Mouse (Mus musculus): ENCODE measurements at regions not wholly inside any gene's neighbourhood (a gene's known extent, or its start where the extent isn't known, plus 50 kb on each side); places are given as distances from the start of the nearest gene placed in this dataset.

DNA sequence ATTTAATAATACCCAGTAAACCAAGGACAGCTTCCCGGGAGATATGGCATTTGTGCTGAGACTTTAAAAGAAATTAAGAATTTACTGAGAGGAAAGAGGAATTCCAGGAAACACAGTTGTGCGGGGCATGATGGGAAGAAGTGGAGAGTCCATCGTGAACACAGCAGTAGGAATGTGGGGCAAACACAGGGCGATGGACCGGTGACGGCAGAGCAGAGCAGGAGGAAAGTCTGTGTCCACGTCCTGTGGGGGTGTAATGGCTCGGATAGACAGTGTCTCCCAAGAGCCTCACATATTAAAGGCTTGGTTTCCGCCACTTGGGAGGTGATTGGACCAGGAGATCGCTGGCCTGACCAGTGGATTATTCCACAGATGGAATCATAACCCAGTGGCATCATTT, 215.4 kb upstream of the Pkdcc start:
- Histone ChIP-seq H3K27me3 (ENCODE audit: control insufficient read depth, insufficient read depth, low read length) (no peaks in the 10 kb centered on the region), H3K36me3 (ENCODE audit: control insufficient read depth, insufficient read depth, low read length) (no peaks in the 10 kb centered on the region), H3K4me3 (ENCODE audit: extremely low read depth, insufficient read depth, insufficient read length) (no peak overlapping the region), H3K27ac (ENCODE audit: insufficient read depth, low read length) (no peak overlapping the region), H3K4me1 (ENCODE audit: control insufficient read depth, insufficient read depth, insufficient read length) (no peaks in the 10 kb centered on the region)
- no peak for TF ChIP-seq CTCF (IDR thresholded peaks at IDR 0.05; ENCODE audit: extremely low read depth, insufficient read depth, insufficient read length, insufficient replicate concordance)
- TF ChIP-seq POLR2A (IDR thresholded peaks at IDR 0.05; ENCODE audit: low read depth, low read length): no peak
- no peak for DNase-seq (ENCODE audit: low read depth in 1 of 2, low spot score in 2 of 2)
- 84% methylated on average over 10 of the region's 10 CpGs for WGBS

DNA sequence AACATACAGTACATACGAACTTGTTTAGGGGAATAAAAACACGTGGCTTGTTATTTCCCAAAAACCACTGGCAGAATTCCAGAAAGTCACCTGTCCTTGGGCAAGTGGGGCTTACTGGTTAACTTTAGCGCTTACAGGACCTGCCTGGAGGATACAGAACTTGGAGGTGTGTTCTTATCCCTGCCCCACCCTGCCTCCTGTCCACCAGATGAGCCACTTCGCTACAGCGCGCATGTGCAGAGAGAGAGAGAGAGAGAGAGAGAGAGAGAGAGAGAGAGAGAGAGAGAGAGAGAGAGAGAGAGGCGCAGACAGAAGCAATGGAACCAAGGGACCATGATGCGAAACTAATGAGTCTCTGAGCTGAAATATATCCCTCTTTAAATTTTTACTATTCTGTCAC, 214.7 kb upstream of the Pkdcc start:
- H3K27ac ChIP-seq (ENCODE audit: insufficient read depth, low read length): no peak overlapping the region
- no peaks in the 10 kb centered on the region for H3K36me3 ChIP-seq (ENCODE audit: control insufficient read depth, insufficient read depth, low read length)
- no peaks in the 10 kb centered on the region for H3K27me3 ChIP-seq (ENCODE audit: control insufficient read depth, insufficient read depth, low read length)
- H3K4me3 ChIP-seq (ENCODE audit: extremely low read depth, insufficient read depth, insufficient read length): no peak overlapping the region
- TF ChIP-seq CTCF (IDR thresholded peaks at IDR 0.05; ENCODE audit: extremely low read depth, insufficient read depth, insufficient read length, insufficient replicate concordance): no peak
- TF ChIP-seq POLR2A (IDR thresholded peaks at IDR 0.05; ENCODE audit: low read depth, low read length): no peak
- no peak for DNase-seq (ENCODE audit: low read depth in 1 of 2, low spot score in 2 of 2)
- WGBS: 67% methylated on average over 8 of the region's 8 CpGs
- H3K4me1 ChIP-seq (ENCODE audit: control insufficient read depth, insufficient read depth, insufficient read length): no peaks in the 10 kb centered on the region

DNA sequence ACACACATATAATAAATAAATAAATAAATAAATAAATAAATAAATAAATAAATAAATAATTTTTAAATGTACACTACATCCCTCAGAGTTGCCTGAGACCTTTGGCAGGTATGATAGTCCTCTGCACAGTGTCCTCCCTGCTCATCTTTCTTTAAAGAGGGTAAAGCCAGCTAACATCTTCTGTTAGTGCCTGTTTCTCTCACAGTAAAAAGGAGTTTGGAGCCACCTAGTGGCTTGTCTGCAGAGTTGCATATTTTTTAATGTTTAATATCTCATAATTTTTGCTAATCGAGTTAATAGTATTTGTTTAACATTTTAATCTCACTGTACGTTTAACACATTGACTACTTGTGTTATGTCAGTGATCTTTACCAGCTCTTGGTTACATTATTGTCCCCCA, 213.5 kb upstream of the Pkdcc start:
- Histone ChIP-seq H3K36me3 (ENCODE audit: control insufficient read depth, insufficient read depth, low read length) (no peaks in the 10 kb centered on the region), H3K4me3 (ENCODE audit: extremely low read depth, insufficient read depth, insufficient read length) (no peak overlapping the region), H3K27ac (ENCODE audit: insufficient read depth, low read length) (no peak overlapping the region), H3K27me3 (ENCODE audit: control insufficient read depth, insufficient read depth, low read length) (no peaks in the 10 kb centered on the region), H3K4me1 (ENCODE audit: control insufficient read depth, insufficient read depth, insufficient read length) (no peaks in the 10 kb centered on the region)
- TF ChIP-seq CTCF (IDR thresholded peaks at IDR 0.05; ENCODE audit: extremely low read depth, insufficient read depth, insufficient read length, insufficient replicate concordance): no peak
- TF ChIP-seq POLR2A (IDR thresholded peaks at IDR 0.05; ENCODE audit: low read depth, low read length): no peak
- 10% methylated on average over 2 of the region's 2 CpGs for WGBS
- no peak for DNase-seq (ENCODE audit: low read depth in 1 of 2, low spot score in 2 of 2)

DNA sequence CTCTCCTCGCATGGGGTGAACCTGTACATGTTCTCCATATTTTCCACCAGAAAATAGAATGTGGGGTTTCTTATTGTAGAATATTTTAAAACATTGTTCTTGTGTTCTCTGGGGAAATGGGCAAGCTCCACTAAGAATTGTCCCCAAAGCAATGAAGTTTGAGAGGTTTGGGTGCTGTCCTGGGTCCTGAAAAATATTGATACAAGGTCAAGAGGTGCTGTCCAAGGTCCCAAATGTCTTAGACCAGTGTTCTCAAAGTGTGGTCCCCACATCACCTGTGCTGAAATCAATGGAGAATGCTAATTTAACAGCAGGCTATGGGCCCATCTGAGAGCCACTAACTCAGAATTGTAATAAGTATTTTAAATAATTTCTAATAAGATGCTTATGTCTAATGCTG, 204.2 kb upstream of the Pkdcc start:
- no peaks in the 10 kb centered on the region for H3K27me3 ChIP-seq (ENCODE audit: control insufficient read depth, insufficient read depth, low read length)
- WGBS: 85% methylated on average over 1 of the region's 1 CpGs
- H3K36me3 ChIP-seq (ENCODE audit: control insufficient read depth, insufficient read depth, low read length): no peaks in the 10 kb centered on the region
- DNase-seq (ENCODE audit: low read depth in 1 of 2, low spot score in 2 of 2): no peak
- H3K27ac ChIP-seq (ENCODE audit: insufficient read depth, low read length): no peak overlapping the region
- H3K4me1 ChIP-seq (ENCODE audit: control insufficient read depth, insufficient read depth, insufficient read length): no peaks in the 10 kb centered on the region
- TF ChIP-seq POLR2A (IDR thresholded peaks at IDR 0.05; ENCODE audit: low read depth, low read length) (no peak), CTCF (IDR thresholded peaks at IDR 0.05; ENCODE audit: extremely low read depth, insufficient read depth, insufficient read length, insufficient replicate concordance) (no peak)
- H3K4me3 ChIP-seq (ENCODE audit: extremely low read depth, insufficient read depth, insufficient read length): no peak overlapping the region

DNA sequence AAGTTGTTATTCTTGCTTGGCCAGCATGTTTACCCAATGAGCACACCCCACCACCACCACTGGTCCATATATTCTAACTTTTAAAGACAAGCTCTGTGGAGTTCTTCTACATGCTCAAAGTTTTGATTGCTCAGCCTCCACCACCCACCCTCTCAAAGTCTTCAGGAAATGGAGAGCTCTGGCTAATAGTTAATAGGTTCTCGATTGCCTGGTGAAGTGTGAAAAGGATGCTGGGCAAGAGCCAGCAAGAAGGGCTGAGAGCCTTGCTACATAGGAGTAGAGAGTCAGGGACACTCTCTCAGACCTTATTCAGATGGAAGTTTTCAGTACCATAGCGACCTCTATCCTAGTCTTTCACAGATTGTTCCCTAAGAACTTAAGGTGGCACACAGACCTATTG, 199.4 kb upstream of the Pkdcc start:
- Histone ChIP-seq H3K27me3 (ENCODE audit: control insufficient read depth, insufficient read depth, low read length) (no peaks in the 10 kb centered on the region), H3K27ac (ENCODE audit: insufficient read depth, low read length) (no peak overlapping the region), H3K4me3 (ENCODE audit: extremely low read depth, insufficient read depth, insufficient read length) (no peak overlapping the region), H3K4me1 (ENCODE audit: control insufficient read depth, insufficient read depth, insufficient read length) (no peaks in the 10 kb centered on the region), H3K36me3 (ENCODE audit: control insufficient read depth, insufficient read depth, low read length) (no peaks in the 10 kb centered on the region)
- WGBS: 58% methylated on average over 2 of the region's 2 CpGs
- no peak for DNase-seq (ENCODE audit: low read depth in 1 of 2, low spot score in 2 of 2)
- TF ChIP-seq CTCF (IDR thresholded peaks at IDR 0.05; ENCODE audit: extremely low read depth, insufficient read depth, insufficient read length, insufficient replicate concordance) (no peak), POLR2A (IDR thresholded peaks at IDR 0.05; ENCODE audit: low read depth, low read length) (no peak)

DNA sequence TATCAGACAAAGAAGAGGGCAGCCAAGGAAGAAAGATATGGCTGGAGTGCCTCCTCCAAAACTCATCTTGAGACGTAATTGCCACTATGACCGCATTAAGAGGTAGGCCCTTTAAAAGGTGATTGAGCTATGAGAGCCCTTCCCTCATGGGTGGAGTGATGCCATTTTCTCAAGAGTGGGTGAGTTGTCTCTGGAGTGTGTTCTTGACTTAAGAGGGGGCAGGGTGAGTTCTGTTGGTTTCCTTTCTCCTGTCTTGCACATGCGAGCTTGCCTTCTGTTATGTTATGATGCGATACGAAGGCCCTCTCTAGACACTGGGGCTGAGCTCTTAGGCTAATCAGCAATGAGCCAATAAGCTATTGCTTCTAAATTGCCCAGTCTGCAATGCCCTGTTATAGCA, 198.2 kb upstream of the Pkdcc start:
- no peak for TF ChIP-seq CTCF (IDR thresholded peaks at IDR 0.05; ENCODE audit: extremely low read depth, insufficient read depth, insufficient read length, insufficient replicate concordance)
- no peak for TF ChIP-seq POLR2A (IDR thresholded peaks at IDR 0.05; ENCODE audit: low read depth, low read length)
- DNase-seq (ENCODE audit: low read depth in 1 of 2, low spot score in 2 of 2): no peak
- H3K27me3 ChIP-seq (ENCODE audit: control insufficient read depth, insufficient read depth, low read length): no peaks in the 10 kb centered on the region
- no peaks in the 10 kb centered on the region for H3K4me1 ChIP-seq (ENCODE audit: control insufficient read depth, insufficient read depth, insufficient read length)
- no peak overlapping the region for H3K27ac ChIP-seq (ENCODE audit: insufficient read depth, low read length)
- WGBS: 93% methylated on average over 5 of the region's 5 CpGs
- H3K36me3 ChIP-seq (ENCODE audit: control insufficient read depth, insufficient read depth, low read length): no peaks in the 10 kb centered on the region
- H3K4me3 ChIP-seq (ENCODE audit: extremely low read depth, insufficient read depth, insufficient read length): no peak overlapping the region

DNA sequence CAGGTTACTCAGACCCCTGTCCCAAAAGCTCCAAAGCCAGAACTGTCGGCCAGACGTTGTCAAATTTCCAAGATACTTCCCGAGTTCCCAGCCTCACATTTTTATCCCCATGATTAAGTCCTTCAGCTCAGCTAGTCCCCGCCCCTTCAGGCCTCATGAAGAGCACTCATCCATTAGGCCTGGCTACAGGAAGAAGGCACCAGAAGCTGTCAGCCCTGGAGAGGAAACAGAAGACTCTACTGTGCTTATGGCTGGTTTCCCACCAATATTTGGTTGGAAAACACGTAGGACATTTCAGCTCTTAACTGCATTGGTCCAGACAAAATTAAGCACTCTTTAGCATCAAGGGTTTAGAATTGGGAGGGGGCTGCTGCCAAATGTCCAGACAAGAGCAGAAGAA, 195.8 kb upstream of the Pkdcc start:
- no peaks in the 10 kb centered on the region for H3K36me3 ChIP-seq (ENCODE audit: control insufficient read depth, insufficient read depth, low read length)
- H3K27ac ChIP-seq (ENCODE audit: insufficient read depth, low read length): no peak overlapping the region
- no peak for DNase-seq (ENCODE audit: low read depth in 1 of 2, low spot score in 2 of 2)
- no peaks in the 10 kb centered on the region for H3K27me3 ChIP-seq (ENCODE audit: control insufficient read depth, insufficient read depth, low read length)
- H3K4me3 ChIP-seq (ENCODE audit: extremely low read depth, insufficient read depth, insufficient read length): no peak overlapping the region
- 77% methylated on average over 5 of the region's 5 CpGs for WGBS
- TF ChIP-seq POLR2A (IDR thresholded peaks at IDR 0.05; ENCODE audit: low read depth, low read length) (no peak), CTCF (IDR thresholded peaks at IDR 0.05; ENCODE audit: extremely low read depth, insufficient read depth, insufficient read length, insufficient replicate concordance) (no peak)
- H3K4me1 ChIP-seq (ENCODE audit: control insufficient read depth, insufficient read depth, insufficient read length): no peaks in the 10 kb centered on the region

Measured in spleen, adult 2 months (tissue).